Mouse (Mus musculus): ENCODE measurements around the gene Setd6. TPM values are rescaled to one million over a fixed set of nuclear protein-coding genes. Genes with fewer than 3 reads are reported as not detected.

Setd6 gene
- total RNA-seq (2021), result 10 to 100 TPM; 19.1 to 23.2 TPM
- long read RNA-seq, experiment 1, transcript Setd6-201 (7 exons, 1,707 nt), result major isoform, 21 of 36 reads
- long read RNA-seq, experiment 1, partial matches to known transcripts, result 5 of 36 reads
- long read RNA-seq, experiment 1, other reads (novel, unspliced or antisense), result 10 of 36 reads
- long read RNA-seq, experiment 2, transcript Setd6-201 (7 exons, 1,707 nt), result major isoform, 13 of 17 reads
- long read RNA-seq, experiment 2, partial matches to known transcripts, result 0 of 17 reads
- long read RNA-seq, experiment 2, other reads (novel, unspliced or antisense), result 4 of 17 reads

DNA sequence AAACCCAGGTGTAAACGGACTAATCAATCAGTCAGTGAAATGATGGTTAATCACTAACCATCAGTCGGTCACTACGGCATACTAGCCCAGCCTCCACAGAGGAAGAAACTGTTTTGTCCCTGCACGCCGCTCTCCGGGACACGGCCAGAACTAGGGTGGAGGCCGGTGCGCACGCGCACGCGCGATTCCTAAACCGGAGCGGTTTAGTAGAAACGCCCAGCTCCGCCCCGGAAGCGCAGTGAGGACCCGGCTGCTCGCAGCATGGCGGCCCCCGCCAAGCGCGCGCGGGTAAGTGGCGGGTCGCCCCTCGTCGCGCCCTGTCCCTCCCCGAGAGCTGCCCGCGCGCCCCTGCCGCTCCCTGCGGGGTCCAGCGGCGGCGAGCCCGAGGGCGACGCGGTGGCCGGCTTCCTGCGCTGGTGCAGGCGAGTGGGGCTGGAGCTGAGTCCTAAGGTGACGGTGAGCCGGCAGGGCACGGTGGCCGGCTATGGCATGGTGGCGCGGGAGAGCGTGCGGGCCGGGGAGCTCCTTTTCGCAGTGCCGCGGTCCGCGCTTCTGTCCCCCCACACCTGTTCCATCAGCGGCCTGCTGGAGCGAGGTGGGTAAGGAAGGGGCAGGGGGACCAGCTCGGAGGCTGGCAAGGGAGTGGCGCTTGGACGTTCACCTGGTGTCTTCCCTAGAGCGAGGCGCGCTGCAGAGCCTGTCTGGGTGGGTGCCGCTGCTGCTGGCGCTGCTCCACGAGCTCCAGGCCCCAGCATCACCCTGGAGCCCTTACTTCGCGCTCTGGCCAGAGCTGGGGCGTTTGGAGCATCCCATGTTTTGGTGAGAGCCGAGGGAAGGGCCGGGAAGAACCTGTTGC lies at the start of gene Setd6:
Gene Setd6, plus strand, starts transcription at position 206 of the 856 bp plus-strand sequence.
- peak; percentile 92 for DNase-seq

DNA sequence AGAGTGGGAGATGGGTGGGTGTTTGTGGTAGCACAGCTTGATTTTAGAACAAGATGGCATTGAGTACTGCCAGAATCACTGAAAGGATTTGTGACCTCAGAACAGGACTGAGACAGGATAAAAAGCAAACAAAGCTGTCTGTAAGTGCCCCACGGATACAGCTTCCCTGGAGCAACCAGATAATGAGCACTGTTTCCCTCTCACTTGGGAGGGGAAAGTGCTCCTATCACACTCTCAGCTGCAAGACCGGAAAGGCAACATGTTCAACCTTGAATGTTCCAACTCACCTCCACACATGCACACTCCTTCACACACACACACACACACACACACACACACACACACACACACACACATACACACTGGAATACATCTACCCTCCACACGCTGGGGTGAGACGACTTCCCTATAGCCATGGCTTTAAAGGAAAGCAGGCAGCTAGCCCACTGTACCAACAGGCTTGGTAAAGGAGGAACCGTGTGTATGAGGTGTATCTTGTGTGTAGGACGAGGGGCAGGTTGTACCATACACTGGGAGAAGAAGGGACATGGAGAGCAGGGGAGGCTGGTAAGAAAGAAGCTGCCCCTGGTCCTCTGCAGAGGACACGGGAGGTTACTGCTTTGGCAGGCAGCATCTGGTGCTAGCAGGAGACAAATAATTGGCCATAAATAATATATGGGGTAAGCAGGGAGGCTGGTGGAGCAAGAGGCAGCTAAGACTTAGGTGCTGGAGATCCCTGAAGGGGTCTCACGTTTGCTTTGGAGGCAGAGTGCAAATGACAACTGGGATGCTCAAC lies 47.3 kb upstream of the Setd6 start:
- DNase-seq, result no peak

DNA sequence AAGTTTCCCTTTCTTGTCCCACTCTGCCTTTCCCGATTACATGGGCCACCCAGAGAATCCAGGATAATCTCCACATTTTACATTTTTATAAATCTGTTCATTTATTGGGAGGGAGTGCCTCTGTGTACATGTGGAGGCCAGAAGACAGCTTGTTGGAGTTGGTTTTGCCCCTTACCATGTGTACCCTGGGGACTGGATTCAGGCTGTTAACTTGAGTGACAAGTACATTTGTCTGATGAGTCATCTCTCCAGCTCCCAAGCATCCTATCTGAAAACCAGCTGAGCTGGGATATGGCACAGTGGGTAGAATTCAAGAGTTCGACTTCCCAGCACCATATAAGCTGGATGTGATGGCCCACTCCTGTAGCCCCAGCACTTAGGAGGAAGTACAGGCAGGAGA lies 45.7 kb upstream of the Setd6 start:
- DNase-seq, result no peak

DNA sequence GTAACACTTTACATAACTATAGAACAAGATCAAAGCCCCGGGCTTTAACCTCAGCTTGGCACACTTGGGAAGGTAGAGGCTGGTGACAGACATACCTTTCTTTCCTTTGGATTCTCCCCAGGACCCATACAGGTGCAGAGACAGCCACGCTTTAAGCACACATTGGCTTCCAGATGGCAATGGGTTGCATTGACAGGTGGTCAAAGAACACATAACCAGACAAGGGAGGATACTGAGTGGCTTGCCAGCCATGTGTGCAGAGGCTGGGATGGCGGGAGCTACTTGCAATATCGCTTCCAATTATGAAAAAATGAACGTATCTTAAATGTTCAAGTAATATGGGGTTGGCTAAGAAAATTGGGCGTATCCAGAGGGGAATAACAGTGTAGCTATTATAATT lies 43.8 kb upstream of the Setd6 start:
- no peak for DNase-seq

DNA sequence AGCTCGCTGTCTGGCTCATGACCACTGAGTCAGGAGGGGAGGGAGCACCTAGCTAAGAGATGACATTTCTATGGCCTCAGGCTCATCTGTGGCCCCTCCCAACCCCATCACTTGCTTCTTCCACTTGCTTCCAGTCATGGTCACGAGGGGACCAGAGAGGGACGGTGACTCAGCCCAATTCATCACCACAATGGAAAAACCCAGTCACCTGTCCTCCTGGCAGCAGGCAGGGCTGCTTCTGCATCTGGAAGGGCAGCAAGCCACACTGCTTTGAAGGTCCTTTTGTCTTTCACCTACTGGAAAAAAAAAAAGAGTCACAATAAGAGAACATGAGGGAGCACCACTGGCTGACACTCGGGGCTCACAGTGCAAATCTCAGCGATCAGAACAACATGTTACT lies 42.9 kb upstream of the Setd6 start:
- DNase-seq, result peak; percentile 57

DNA sequence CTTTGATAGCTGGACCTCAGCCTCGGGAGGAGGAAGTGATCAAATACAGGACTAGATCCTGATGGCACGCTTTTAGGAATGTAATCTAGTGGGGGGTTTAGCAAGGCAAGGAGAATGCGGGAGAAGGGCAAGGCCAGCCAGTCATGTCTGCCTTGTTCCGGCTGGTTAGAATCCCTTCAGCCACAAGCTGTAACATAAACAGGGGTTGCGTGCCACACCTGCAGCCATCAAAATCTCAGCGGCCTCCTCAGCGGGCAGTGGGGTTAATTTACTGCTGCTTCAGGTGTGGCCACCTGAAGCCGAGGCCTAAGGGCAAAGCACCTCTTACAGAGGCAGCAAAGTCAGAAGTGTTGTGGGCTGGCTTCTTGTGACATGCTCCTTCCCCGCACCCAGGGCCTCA lies 39.0 kb upstream of the Setd6 start, which contains the start of gene Ndrg4:
Gene Ndrg4, plus strand, starts transcription at position 350 of the 400 bp plus-strand sequence.
- DNase-seq, result no peak

DNA sequence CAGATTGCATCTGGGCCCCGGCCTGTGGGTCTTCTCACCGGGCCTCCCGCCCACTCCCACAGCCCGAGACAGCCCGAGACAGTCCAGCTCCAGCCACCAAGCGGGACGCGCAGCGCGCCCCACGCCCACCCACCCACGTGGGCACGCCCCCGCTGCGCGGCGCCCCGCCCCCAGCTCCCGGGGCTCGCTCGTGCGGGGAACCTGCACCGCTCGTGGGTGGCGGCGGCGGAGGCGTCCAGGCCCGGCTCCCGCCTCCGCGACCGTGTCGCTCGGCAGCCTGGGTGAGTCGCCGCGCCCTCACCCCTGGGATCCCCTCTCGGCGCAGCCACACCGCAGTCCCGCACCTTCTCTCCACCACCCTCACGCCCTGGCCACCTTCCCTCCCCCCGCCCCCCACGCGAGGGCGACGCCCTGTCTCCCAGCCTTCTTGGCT lies 38.1 kb upstream of the Setd6 start:
- peak; percentile 25 for DNase-seq

DNA sequence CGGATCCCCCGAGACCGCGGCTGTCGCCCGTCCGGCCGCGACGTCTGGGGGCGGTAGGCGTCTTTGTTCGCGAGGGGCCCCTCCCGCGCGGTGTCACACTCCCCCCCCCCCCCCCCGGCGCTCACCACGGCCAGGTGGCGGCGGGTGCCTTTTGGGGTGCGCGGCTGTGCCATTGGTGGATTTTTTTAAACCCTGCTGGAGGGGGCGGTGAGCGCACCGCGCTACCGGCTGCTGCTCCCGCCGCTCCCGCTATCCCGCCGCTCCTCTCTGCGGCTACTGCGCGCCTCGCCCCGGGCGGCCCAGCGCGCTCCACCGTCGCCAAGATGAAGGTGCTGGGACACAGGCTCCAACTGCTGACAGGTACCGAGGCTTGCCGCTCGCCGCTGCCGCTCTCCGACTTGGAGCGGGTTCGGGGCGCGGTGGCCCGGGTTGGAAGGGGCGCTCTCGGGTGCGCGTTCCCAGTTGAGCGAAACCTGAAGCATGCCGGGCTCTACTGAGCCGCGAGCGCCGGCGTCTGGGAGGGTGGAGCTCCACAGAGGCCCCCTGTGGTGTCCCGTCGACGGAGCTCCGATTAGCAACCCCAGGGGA lies 37.6 kb upstream of the Setd6 start:
- DNase-seq, result peak; percentile 32

DNA sequence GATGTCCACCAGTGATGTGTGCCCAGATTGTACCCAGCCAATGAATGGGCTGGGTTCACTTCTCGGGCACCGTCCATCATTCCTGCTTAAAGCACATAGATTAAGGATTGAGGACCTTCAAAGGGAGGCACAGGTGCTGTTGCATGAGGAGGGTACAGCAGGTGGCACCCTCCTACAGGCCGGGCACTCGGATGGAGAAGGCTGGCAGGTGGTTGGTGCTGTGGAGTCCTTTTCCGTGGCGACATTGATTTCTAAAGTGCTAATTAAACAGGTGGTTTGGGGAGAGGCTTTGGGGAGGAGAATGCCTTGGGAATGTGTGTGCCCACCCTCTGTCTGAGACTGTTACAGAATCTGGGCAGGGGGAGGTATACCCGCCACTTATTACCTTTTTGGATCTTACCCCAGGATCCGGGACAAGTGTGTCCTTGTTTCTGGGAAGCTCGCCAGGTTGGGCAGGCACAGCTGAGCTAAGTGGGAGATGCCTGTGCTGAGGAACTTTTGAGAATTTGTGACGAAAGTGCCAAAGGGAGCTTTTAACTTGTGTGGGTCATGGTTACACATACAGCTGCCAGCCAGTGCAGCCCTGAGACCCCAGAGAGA lies 27.5 kb upstream of the Setd6 start:
- peak; percentile 51 for DNase-seq

DNA sequence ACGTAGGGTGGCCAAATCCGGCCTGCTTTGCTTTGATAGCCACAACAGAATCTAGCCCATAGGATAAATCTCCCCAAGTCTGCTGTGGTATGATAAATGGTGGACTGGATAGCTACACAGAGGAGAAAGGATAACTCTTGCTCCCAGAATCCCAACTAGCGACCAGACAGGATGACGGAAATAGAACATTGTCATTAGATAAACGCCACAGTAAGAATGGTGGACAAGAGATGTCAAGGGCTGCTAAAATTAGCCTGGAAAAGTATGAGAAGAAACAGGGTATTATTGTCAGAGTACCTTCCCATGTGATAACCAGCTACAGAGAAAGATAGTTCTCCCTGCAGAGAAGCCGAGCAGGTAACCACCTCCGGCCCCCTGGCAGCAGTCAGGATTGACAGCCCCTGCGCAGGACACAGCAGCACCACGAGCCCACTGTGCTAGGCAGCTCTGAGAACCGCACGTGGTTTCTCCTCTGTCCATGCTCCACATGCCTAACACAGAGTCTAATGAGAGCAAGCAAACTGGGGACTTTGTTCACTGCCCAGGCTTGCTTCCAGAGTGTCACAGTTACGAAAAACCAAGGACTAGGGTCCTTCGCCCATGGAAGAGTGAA lies 24.6 kb upstream of the Setd6 start:
- no peak for DNase-seq

DNA sequence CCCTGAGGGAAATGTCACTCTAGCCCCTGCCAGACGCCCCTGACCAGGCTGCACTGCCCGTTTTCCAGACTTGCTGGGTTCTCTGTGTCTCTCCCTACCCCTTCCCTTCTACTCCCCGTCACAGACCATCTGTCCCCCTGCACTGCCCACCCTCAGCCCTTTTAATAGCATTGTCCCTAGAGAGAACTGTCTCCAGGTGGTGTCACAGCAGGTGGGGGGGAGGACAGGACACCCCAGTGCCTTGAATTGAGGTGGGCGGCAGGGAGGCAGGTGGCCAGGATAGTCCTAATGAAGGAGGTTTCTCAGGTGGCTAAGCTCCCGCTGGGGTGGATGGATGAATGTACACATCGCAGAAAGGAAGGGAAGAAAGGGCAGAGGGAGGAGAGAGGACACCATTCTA lies 21.1 kb upstream of the Setd6 start:
- DNase-seq, result no peak

DNA sequence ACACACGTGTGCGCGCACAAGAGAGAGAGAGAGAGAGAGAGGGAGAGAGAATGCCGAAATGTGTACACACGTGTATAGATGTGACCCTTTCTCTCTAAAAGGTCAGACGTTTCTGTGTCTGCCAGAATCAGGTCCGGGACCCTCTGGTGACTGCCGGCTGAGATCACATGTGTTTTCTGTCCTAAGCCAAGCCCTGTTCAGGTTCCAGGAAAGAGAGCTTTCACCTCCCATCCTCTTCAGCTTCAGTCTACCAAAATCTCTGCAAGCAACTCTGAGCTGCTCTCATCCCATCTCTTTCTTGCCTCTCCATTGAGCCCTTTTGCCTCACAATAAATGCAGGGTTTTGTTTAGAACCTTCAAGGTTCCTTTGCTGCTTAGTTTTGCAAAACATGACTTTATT lies 19.0 kb upstream of the Setd6 start:
- DNase-seq, result no peak

DNA sequence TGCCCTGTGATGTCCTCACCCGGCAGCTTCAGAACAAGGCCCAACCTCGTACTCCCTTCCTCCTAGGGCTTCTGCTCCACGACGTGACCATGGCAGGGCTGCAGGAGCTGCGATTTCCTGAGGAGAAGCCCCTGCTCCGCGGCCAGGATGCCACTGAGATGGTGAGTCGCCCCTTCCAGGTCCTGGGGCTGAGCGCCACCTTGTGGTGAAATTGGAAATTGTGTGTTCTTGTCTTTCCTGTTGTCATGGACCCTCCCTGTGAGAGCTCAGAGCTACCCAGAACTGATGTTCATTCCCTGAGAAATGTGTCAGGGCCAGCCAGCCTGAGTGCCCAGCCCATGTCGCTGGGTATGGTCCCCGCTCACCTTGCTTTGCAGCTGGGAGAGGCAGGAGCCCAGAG lies 18.6 kb upstream of the Setd6 start:
- peak; percentile 89 for DNase-seq

DNA sequence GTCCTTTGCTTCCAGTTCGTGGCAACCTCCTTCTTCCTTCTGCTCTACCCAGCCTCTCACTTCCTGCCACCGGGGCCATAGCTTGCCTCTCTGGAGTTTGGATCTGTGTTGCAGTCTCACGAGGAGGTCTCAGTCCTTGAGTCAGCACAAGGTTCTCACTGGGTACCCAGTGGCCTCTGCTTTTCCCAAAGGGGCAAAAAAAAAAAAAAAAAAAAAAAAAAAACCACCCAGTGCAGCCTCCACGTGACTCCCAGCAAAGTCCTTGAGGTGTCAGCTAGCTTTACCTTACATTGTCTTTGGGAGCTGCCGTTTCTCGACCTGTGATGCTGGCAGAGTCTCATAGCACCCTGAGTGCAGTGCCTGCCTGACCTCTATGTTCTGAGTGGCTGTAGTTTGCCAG lies 17.5 kb upstream of the Setd6 start:
- DNase-seq, result no peak

DNA sequence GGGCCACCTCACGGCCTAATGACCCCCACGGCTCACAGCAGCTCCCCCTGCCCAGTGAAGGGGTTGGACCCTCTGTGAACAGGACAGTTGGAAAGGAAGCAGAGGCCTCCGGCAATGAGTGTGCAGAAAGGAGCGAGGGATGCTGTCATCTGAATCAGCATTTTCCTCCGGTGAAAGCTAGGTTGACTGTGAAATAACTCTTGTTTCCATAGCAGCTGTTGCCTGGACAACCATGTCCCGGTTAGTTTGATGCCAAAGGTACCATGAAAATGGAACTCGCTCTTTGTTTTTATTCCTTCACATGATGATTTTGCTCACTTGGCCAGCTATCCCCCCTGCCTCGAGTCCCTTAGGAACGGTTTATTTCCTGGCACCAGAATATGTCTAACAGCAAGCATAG lies 15.4 kb upstream of the Setd6 start:
- no peak for DNase-seq

DNA sequence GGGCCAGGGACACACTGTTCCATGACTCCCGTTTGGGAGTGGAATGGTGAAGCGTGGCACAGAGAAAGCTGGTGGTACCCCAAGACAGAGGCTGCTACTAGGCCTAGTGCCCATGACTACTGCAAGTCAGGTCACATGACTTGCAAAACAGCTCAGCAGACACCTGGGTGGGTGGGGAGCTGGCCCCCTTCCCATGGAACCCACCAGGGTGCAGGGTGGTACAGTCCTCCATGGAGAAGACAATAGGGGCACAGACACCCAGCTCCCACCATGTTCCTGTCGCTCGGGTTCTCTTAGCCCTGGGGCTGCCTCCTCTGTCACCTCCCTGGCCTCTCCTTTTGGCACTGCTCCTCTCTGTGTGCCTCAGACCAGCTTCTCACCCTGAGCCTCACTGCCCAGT lies 13.9 kb upstream of the Setd6 start:
- DNase-seq, result no peak

DNA sequence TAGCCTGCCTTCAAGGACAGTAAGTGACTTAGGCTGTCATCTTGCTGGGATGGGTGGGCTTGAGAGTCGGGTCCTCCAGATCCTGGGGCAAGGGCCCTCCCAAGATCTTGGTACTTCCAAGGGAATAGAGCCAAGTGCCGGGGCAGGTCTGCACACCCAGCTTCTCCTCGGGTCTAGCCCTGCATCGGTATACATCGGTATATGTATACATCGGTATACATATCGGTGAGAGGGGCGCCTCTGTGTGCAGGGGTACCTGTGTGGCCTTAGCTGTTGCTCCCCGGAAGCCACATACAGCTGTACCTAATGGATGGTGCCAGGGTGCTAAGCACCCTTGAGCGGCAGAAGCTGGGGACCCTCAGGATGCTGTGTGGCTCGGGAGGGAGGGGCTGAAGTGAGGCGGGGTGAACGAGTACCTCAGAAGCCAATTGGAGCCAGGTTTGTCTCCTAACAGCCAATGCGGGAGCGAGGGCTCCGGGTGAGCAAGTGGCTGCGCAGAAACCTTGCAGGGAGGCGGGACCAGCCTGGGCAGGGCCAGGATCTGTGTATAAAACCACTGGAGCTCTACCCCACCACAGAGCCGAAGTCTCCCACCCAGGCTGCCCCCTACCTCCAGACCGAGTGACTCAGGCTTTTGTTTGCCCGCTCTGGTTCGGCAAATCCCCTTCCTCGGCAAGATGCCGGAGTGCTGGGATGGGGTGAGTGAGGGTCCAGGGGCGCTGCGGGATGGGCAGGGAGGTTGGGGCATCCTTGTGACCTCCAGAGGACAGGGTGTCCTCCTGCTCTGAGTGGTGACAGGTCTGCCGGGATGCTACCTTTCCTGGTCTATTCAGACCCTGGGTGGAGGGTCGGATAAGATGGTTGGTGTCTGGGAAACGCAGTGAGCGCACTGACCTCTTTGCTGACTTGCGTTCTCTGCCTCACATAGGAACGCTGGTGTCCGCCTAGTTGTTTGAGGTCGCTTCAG lies 12.9 kb upstream of the Setd6 start:
- peak; percentile 85 for DNase-seq

DNA sequence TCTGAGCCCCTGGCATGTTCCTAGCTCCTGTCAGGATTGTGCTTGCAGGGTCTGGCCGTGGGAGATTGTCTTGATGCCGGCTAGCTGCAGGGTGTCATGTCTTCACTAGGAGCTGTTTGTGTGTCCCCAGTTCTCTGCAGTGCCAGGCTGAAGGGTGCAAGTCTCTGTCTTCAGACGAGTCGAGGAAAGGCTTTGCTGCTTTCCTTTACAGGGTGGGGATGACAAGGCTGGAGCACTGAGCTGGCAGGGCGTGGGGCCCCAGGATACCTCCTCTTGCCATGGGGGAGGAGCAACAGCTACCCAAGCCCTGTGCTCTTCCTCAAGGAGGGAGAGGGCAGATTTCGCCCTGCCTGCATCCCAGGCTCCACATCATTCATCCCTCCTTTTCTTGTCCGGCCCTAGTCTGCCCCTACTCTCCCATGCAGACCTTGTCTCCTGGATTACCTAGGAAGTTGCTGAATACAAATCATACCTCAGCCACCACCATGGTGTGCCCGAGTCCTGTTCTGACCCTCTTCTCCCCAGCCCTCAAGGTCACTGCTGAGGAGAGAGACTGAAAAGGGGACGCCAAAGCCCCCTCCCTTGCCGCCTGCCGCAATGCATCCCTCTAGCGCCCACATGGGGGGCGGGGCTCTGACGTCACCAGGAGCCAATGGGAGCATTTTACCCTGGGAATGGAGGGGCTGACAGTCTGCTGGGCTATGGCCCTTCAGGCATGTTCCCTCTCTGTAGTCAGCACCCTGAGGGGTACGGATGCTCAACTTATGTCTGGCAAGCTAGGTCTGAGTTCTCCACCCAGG lies 12.0 kb upstream of the Setd6 start:
- peak; percentile 29 for DNase-seq

DNA sequence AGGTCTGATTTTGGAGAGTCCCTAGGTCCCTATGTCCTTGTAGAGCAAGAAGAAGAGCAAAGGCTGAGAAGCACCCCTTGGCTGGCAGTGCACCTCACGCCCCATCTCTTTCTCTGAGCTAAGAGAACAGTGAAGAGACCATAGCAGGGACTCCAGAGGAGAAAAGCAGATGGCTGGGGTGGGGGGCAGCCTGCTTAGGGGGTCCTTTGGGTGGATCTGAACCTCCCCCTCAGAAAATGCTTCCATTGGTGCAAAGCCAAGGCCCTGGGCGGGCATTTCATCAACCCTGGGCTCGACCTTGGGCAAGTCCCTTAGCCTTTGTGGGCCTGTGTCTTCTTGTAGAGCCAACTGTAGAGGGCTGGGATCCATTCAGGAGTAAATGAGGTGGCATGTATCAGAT lies 11.1 kb upstream of the Setd6 start:
- no peak for DNase-seq
